Comparison of ENCODE assay signal across 16 mouse cellular contexts in the genomic region with DNA sequence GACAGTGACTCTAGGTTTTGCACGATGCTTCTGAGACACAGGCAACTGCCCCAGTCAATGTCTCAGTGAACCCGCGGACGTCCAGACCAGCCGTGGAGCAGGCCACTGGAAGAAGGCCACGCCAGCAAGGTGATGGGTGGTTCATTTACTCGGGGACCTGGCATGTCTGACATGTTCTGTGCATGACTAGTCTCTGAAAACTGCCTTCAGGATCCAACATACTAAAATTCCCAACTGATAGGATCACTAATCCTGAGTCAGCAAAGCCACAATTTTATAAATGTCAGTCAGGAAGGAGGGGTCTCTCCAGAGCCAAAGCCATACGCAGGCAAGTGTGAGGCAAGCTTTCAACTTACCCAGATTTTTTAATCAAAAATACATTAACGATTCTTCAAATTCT.
"Had no signal": no experiment of that assay in that cellular context is flagged by ENCODE, and none has a peak within 500 bp of the region (broad histone marks: within the 10 kb centered on the region; RNA-seq: fewer than 3 reads in every experiment).

No protein-coding gene starts in this region.

- H3K27me3 ChIP-seq: liver, embryonic 12.5 days; neural tube, embryonic 15.5 days had no signal

- H3K9ac ChIP-seq: liver, embryonic 12.5 days; lung, embryonic 14.5 days; neural tube, embryonic 15.5 days had no signal

- H3K4me1 ChIP-seq: neural tube, embryonic 15.5 days had no signal

- H3K27ac ChIP-seq: kidney, postnatal 0 days; liver, embryonic 12.5 days; midbrain, embryonic 10.5 days; neural tube, embryonic 15.5 days had no signal

- DNase-seq: kidney, adult 9 months; kidney, postnatal 36 days; layer of hippocampus, adult 9-11 months; layer of hippocampus, postnatal 36 days; lung, embryonic 14.5 days; lung, postnatal 10 days; lung, postnatal 4 days; midbrain, embryonic 14.5 days; right cerebral cortex, adult 18-20 months; spleen, adult 18-20 months; thymus, postnatal 36 days had no signal

- H3K4me3 ChIP-seq: liver, embryonic 12.5 days; midbrain, embryonic 10.5 days; myocyte; neural tube, embryonic 15.5 days had no signal
